Mouse (Mus musculus) heart, postnatal 4 days (tissue): Measurements from ENCODE around the gene Letmd1. TPM values are rescaled to one million over a fixed set of nuclear protein-coding genes. Genes with fewer than 3 reads are reported as not detected.
"Not testable (repeated sequence)": the region's sequence is repeated elsewhere in the genome, so short reads cannot be mapped to it uniquely, and the experiment has no call there.

Experiments used
- DNase-seq: peaks from one replicate; pipeline ENCODE4 v3.0.0; 2021
- total RNA-seq, 2 experiments: library from RNA; stranded (reverse); gene quantifications; 2 replicates each; pipeline ENCODE4 v1.2.3; 2021

Letmd1 gene
- total RNA-seq, 2 experiments from 2014 or later, result 15.3 to 15.8 TPM

DNA sequence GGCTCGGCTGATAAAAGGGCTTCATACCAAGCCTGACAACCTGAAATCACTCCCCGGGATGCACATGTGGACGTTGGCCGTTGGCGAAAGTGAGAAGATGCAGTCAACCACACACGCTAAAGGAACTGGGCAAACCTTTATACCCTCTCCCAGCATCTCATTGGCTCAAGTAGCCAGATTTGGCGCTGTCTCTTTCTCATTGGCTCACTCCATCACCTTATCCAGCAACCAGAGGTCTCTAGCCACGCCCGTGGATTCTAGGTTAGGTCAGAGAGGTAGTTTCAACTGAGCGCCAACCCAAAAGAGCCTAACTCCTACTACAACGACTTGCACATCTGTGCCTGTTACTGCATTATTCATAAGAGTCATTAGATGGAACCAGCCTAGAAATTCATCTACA, 16.3 kb upstream of the Letmd1 start:
- DNase-seq, result no peak

DNA sequence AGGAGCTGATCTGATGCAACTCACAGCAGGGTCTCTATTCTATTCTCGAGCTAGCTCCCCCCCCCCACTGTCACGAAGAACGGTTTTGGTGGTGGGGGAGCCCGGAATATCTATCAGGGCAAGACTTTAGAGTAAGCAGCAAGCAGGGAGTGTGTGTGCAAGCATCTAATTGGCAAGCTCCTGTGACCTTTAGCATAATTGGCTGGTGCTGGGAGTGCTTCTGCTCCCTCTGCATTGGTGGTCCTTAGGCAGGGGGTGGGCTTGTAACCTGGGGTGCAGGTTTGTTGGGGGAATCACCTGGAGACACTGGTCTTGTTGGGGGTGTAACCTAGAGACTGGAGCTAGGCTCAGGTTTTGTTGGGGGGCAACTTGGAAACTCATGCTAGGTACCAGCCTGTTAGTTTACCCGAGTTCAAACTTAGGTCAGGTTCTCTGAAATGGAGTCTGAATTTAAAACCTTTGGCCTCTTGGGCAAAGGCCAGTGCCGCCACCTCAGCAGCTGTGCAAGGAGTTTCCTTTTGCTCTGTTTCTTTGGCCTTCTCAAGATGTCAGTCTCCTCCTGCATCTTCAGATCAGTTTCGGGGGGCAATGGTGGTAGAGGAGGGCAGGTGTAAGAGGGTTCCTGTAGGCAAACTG, 12.3 kb upstream of the Letmd1 start:
- DNase-seq, result no peak

DNA sequence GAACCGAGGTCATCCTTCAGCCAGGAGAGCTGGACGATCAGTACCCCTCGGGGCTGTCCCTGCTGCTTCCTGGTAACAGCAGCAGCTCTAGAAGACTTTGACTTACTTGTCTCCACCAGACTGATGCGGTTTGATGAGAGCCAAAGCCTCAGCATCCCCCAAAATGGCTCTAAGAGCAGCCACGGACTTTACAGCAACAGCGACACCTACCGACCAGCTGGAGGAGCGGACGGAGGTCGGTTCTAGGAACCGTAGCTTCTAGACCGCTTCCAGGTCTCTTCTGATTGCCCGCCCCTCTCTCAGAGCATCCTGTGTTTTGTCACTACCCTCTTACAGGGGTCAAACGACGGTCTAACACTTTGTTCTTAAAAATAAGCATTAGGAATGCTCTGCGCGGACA, 11.5 kb upstream of the Letmd1 start:
- DNase-seq, result peak; percentile 84

DNA sequence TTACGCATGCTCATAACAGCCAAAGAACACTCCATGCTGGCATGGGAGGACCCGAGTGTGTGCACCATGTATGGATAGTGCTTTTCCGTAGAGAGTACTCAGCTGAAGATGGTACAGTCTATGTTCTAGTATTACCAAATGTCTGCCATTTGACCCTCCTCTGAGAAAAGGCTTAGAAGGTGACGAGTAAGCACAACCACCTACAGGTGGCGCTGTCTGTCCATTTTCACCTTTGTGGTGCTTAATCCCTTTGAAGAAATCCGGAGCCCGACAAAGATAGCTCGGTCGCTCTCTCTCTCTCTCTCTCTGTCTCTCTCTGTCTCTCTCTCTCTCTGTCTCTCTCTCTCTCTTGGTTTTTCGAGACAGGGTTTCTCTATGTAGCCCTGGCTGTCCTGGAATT, 10.8 kb upstream of the Letmd1 start:
- DNase-seq, result peak; percentile 75

DNA sequence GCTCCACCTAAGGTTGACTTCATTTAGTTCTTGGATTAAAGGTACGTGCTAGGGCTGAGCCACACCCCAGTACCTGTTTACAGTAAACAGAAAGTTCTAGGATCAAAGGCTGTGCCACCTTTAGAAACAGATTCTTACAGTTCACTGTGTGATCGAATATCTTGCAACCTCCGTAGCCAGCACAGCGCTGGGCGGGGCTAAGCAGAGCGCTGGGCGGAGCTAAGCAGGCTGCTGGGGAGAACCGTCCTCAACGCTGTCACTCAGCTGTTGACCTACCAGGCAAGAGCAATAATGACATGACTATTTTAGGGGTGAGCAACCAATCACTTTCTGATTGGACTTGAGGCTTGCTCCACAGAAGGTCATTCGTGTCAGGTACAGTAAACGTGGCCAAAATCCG, 7.9 kb upstream of the Letmd1 start:
- no peak for DNase-seq

DNA sequence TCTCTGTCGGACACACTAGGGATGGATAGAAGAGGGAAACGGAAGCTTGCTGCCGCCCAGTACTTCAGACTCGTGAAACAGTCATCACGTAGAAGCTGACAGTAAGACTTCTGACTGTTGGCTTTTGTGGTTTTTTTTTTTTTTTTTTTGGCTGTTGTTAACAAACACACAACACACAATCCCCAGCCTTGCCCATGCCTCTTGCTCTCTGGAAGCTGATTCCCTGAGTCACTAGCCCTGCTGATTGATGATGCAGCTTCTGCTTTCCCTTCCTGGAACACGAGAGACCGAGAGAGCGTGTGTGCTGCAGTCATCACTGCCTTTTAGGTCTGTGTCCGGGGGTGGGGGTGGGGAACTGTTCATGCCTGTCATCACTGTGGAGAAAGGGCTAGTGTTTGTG, 7.2 kb upstream of the Letmd1 start:
- no peak for DNase-seq

DNA sequence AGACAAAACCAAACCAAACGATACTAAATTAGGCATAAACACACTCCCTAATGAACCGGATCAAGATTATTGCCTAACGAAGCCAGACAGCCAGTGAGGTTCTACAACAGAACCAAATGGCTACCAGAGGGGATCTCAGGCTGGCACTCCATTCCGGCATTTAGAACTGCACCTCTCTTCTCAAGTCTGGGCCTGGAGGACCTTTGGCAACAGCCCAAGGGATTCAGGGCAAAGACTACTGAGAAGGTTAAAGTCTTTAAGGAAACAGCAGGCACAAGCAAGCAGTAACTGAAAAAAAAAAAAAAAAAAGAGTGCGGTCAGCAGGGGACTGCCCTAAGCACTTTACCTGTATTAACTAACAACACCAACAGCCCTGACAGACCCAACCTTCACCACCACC, 6.7 kb upstream of the Letmd1 start:
- DNase-seq, result no peak

DNA sequence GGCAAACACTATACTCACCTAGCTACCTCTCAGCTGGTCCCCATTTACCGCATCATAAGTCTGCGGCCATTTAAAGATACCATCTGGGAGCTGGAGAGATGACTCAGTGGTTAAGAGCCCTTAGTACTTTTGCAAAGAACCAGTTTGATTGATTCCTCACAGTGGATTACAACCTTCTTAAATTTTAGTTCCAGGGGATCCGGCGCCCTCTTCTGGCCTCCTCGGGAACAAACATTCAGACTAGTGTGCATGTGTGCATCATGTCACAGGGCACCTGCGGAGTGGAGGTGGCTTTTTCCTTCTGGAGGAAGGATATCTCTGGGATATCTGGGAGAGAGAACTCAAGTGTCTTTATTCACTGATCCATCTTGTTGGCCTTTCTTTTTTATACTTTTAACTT, 5.1 kb upstream of the Letmd1 start:
- peak; percentile 78 for DNase-seq

DNA sequence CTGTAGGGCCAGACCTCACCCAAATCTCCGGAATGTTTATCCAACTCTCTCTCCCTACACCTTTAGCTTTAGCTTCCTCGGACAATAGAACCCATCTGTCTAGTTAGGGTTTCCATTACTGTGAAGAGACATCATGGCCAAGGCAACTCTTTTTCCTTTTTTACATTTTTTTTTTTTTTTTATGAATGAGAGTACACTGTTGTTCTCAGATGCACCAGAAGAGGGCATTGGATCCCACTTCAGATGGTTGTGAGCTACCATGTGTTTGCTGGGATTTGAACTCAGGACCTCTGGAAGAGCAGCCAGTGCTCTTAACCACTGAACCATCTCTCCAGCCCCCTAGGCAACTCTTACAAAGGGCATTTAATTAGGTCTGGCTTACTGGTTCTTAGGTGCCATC, 3.4 kb upstream of the Letmd1 start:
- DNase-seq, result no peak

DNA sequence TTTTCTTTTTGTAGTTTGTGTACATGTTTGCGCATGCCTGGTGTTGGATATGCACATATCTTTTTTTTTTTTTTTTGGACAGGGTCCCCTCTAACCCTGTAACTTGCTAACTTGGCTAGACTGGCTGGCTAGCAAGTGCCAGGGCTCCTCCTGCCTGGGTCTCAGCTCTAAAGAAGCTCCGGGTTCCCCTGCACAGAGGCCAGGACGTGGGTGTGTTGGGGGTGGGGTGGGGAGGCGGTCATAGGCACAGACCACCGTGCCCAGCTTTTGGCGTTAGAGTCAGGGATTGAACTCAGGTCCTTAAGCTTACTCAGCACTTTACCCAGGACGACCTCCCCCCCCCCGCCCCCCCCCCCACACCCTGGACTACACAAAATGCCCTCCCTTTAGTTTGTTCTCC, 1.1 kb upstream of the Letmd1 start:
- DNase-seq, result no peak

DNA sequence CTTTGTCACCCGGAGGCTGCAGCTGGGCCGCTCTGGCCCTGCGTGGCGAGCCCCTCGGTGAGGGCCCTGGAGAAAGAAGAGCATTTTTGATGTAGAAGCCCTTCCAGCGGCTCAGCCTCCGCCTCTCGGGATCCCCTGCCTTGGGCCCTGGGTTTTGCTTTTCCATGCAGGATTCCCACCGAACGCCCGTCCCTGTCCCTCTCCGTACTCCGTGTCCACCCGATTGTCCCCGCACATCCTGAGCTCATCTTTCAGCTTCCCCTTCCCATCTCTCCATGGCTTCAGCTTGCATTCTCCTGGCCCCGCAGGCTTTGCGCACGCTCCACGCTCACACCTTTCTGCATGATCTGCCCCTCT, 344 bp downstream of the Letmd1 start:
- DNase-seq, result no peak

DNA sequence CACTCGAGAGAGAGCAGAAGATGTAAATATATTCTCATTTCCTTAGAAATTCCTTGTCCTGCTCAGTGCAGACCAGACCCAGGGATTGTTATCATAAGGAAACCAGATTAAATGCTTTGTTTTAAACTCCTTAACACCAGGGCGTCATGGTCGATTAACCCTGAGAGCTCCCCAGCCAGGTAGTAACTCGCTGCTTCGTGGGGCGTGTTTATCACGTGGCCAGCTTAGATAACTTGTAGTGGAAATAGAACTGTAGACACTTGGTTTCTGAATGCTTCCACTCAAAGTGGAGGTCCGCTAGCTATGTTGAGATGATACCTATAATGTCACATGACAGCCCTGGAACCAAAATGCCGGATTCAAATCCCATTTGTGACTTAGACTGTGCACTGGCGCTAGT, 1.2 kb downstream of the Letmd1 start:
- DNase-seq, result no peak

DNA sequence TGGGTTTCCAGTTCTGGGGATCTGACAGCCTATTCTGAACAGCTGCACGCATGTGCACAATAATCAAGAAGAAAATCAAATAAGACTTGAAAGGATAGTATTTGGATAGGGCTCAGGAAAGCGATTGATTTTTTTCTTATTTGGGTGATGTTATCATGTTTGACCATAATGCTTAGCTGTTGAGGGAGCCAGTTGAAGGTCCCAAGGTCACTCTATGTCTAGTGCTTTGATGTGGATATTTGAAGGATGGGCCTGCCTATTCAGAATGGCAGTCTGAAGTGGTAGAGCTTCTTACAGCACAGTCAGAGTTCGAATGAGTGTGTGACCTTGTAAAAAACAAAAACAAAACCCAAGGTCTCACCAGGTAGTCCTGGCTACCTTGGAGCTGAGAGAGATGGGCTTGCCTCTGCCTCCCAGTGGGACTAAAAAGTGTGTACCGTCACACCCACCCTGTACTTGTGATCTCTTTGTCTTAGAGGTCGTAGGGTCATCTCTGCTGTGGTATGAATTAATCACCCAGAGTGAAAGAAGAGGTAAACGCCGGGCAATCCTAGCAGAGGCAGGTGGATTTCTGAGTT, 5.2 kb downstream of the Letmd1 start:
- no peak for DNase-seq

DNA sequence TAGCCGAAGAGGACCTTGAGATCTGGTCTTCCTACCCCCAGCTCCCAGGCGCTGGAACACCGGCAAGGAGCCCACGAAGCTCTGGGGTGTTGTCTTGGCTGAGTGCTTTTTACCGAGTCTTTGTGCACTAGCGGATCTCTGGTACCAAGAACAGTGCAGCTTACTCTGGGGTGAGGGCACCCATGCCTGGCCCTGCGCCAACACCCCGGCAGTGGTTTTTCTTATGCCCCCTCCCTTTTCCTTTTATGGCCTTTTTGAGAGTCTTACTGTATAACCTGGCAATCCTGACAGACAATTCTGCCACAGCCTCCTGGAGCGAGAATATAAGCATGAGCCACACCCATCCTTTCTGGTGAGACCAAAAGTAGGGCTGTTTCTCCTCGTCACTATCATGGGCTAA, 9.5 kb downstream of the Letmd1 start:
- DNase-seq, result no peak

DNA sequence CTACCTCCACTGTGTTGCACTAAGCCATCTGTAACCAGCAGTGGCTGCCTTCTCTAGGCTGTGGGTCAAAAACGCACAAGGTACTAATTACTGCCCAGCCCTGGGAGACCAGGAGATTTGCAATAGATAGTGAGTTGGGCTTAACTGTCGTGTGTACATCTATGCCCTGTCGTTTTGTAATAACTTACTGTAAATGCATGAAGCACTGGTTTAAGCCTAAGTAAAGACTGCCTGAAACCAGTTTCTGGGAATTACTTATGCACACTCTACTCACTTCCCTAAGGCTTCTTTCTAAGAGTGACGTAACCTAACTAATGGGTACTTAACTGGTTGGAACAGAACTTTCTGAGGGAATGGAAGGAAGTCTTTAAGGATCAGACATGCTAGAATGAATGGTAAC, 10.1 kb downstream of the Letmd1 start:
- DNase-seq, result no peak

DNA sequence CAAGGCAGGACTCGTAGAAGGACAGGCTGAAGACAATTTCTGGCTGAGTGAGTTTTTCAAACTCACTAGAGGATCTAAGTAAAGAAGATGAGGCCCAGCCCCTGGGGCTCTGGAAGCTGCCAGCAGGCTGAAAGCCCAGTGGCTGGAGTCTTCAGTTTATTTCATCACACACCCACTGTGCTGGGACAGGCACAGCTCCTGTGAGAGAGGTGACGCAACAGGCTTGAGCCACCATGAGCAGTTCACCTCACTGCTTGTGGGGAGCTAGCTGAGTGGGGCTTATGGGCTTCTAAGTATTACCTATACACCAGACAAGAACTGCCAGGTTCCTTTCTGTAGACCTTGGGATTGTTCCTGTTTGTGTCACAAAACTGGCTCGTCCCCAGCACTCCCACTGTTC, 16.8 kb downstream of the Letmd1 start:
- no peak for DNase-seq

DNA sequence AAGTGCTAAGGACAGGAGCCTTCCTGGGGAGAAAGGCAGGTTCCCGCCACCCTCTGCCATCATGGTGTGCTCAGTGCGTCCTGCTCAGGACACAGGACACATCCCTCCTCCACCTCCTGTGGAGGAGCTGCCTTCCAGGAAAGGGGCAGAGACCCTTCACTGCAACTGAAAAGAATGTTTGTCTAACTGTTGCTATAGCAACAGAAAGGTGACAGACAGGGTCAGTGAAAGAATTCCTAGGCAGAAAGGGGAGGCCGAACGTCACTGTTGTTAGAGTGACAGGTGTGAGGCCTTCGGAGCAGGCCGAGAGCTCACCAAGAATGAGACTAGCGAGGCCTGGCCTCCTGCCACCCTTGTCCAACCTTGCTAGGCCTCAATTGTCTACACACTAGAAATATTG, 17.6 kb downstream of the Letmd1 start:
- no peak for DNase-seq

DNA sequence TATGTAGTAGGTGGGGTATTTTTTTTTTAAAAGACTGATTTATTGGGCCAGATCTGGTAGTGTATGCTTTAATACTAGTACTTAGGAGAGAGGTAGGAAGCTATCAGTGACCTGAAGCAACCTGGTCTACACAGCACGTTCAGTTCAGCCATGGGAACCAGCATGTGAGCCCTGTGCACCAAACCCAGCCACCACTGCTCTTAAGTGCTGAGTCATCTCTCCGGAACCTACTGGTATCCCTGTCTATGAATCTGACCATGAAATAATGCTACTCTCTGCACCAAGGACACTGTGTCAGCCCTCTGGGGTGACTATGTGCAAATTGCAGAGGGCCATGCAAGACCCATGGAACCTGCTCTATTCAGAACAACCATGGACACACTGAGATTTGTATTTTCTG, 18.2 kb downstream of the Letmd1 start:
- no peak for DNase-seq

DNA sequence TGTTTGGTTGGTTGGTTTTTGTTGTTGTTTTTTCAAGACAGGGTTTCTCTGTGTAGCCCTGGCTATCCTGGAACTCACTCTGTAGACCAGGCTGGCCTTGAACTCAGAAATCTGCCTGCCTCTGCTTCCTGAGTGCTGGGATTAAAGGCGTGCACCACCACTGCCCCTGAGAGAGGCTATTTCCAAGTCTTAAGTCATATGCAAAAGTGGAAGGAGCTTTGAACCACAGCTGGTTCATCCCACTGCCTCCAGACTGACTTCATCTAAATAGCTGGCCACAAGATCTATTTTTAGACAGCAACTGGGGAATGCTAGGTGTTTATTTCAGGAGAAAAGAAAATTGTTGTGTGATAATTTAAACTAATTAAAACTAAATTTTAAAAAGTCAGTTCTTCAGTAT, 19.5 kb downstream of the Letmd1 start:
- DNase-seq, result not testable (repeated sequence)

DNA sequence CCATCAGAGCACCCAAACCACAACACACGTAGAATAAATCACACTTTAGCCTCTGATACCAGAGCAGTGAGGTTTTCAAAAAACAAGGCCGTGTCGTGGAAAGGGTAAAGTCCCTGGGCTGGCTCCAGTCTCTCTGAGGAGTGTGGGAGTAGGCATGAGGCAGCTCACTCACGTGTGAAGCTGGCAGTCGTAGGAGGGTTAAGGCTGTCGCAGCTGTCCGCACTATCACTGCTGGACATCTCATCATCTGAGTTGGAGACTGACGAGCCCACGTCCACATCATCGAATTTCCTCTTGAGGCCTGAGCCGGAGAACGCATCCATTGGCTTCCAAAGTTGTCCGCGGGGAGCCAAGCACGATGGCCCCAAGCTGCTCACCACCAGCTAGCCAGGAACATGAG, 20.4 kb downstream of the Letmd1 start:
- no peak for DNase-seq

DNA sequence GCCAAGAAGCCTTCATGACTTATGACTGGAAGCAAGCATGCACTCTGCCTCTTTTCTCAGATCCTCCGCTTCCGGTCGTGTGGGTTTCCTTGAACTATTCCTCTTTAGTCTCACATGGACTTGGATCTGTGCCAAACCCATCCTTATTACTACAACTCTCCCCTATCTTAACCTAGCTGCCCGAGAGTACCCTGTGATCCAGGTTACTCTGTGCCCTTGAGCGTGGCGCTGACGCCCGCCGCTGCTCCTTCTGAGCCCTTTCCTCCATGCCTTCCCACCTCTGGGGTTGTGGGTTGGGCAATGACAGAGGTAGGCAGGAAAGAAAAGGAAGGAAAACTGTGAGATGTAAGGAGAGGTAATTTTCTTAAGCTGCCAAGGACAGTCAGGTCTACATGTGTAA, 23.1 kb downstream of the Letmd1 start:
- peak; percentile 12 for DNase-seq

DNA sequence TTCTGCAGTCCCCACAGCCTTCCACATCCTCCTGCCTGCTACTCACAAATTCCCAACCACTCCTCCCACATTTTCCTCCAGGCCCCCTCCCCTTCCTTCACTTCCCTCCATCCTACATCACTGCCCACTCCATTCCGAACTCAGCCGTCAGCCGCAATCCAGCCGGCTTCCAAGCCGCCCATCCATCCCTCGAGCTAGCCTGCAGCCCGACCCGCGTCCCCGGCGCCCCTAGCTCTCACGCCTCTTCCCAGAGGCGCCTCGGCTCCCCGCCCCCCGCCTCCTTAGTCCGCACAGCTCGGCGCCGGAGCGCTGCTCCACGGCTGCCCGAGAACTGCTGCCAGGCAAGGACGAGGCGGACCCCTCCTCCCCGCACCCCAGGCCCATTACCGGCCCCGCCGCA, 25.8 kb downstream of the Letmd1 start:
- peak; percentile 64 for DNase-seq

DNA sequence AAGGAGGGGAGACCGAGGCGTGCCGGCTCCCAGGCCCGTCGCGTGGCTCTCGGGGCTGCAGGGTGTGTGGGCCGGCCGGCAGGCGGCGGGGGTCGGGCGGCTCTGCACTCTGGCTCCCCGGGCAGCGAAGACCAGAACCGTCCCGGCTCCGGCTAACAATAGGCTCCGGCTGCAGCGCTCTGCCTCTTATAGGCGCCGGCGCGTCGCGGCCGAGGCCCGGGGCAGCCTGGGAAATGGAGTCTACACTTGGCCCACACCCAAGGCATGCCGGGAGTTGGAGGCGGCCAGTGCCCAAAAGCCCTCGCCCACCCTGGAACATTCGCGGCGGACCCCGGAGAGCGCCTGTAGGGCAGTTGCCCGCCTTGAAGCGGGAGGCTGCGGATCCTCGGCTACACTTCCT, 26.3 kb downstream of the Letmd1 start, which contains the start of gene Csrnp2:
Gene Csrnp2 (minus strand): TSS at position 387 of the 400 bp plus-strand sequence.
- DNase-seq, result peak; percentile 96

DNA sequence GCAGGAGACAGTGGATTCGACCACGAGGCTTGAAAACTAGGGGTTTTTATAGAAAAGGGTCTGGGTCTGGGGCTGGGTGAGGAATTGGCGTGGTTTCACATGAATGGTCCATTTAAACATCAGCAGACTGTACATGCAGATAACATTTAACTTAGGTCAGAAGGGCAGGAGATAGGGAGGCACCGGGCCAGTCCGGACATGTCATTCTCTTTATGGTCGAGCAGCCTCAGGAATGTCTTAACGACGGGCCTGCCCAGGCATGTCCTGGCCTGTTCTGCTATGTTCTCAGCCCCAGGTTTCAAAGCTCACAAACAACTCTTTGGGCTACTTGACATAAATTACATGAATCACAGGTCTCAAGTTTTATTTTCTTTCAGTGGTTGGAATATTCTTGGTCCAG, 30.7 kb downstream of the Letmd1 start:
- not testable (repeated sequence) for DNase-seq
